Mouse (Mus musculus): ENCODE measurements around the gene Exoc1. TPM values are rescaled to one million over a fixed set of nuclear protein-coding genes. Genes with fewer than 3 reads are reported as not detected.

Gene Exoc1
- 53.6 and 60.7 TPM in 2 replicates for polyA plus RNA-seq (2014; fragmentation: Nextera tagmentation; extraction: Ambion mirVana)

- under 1% methylated on average over 39 of the region's 39 CpGs for WGBS
- DNase-seq (ENCODE audit: low spot score) = peak; percentile 95
These were observed at the start of gene Exoc1 for GRCm38 (mm10) chr5:76529040-76529703. TSS of gene Exoc1 (plus strand) at chr5:76529311.

GRCm38 (mm10) chr5:76483811-76484210, 45.3 kb upstream of the Exoc1 start, which contains the start of gene Gm7271:
TSS of gene Gm7271 (plus strand) at chr5:76484040.
- no peak within 1 kb of the TSS for H3K4me3 ChIP-seq (ENCODE audit: low read depth, low read length)
- no peaks in the 10 kb centered on the region for H3K36me3 ChIP-seq (ENCODE audit: control insufficient read depth, insufficient read depth, low read length)
- H3K4me2 ChIP-seq (replicated peaks; ENCODE audit: low read depth, low read length) = no peak within 1 kb of the TSS
- H3K9me3 ChIP-seq (ENCODE audit: control insufficient read depth, low read length) = no peaks in the 10 kb centered on the region
- no peak within 1 kb of the TSS for H3K27ac ChIP-seq (ENCODE audit: low read depth, low read length)
- no peak for ATAC-seq (ENCODE audit: low FRiP score)
- no peaks in the 10 kb centered on the region for H3K4me1 ChIP-seq (replicated peaks; ENCODE audit: control insufficient read depth, insufficient read depth, low read length)
- DNase-seq (ENCODE audit: low spot score) = no peak
- no peak within 1 kb of the TSS for H3K9ac ChIP-seq (ENCODE audit: low read depth, low read length)
- 44% methylated on average over 5 of the region's 5 CpGs for WGBS
- H3K27me3 ChIP-seq (ENCODE audit: control insufficient read depth, insufficient read depth, low read length) = no peaks in the 10 kb centered on the region

More at GRCm38 (mm10) chr5:76529040-76529703, at the start of gene Exoc1:
- H3K9ac ChIP-seq (ENCODE audit: low read depth, low read length) = peak within 1 kb of the TSS; percentile 76
- H3K4me1 ChIP-seq (replicated peaks; ENCODE audit: control insufficient read depth, insufficient read depth, low read length) = 0 out of 2 replicates have a peak, but pooled peaks cover 2% of the 10 kb centered on the region
- peak; percentile 100 for ATAC-seq (ENCODE audit: low FRiP score)
- H3K27me3 ChIP-seq (ENCODE audit: control insufficient read depth, insufficient read depth, low read length) = no peaks in the 10 kb centered on the region
- peak within 1 kb of the TSS; percentile 75 for H3K27ac ChIP-seq (ENCODE audit: low read depth, low read length)
- peak within 1 kb of the TSS; percentile 94 for H3K4me3 ChIP-seq (ENCODE audit: low read depth, low read length)
- no peaks in the 10 kb centered on the region for H3K36me3 ChIP-seq (ENCODE audit: control insufficient read depth, insufficient read depth, low read length)
- H3K4me2 ChIP-seq (replicated peaks; ENCODE audit: low read depth, low read length) = peak within 1 kb of the TSS; percentile 77
- no peaks in the 10 kb centered on the region for H3K9me3 ChIP-seq (ENCODE audit: control insufficient read depth, low read length)

- H3K4me3 ChIP-seq (ENCODE audit: low read depth, low read length) = no peak overlapping the region
- H3K4me2 ChIP-seq (replicated peaks; ENCODE audit: low read depth, low read length) = no peak overlapping the region
- DNase-seq (ENCODE audit: low spot score) = no peak
- H3K4me1 ChIP-seq (replicated peaks; ENCODE audit: control insufficient read depth, insufficient read depth, low read length) = no peaks in the 10 kb centered on the region
- H3K9me3 ChIP-seq (ENCODE audit: control insufficient read depth, low read length) = no peaks in the 10 kb centered on the region
- H3K36me3 ChIP-seq (ENCODE audit: control insufficient read depth, insufficient read depth, low read length) = no peaks in the 10 kb centered on the region
- H3K9ac ChIP-seq (ENCODE audit: low read depth, low read length) = no peak overlapping the region
- H3K27ac ChIP-seq (ENCODE audit: low read depth, low read length) = no peak overlapping the region
- H3K27me3 ChIP-seq (ENCODE audit: control insufficient read depth, insufficient read depth, low read length) = no peaks in the 10 kb centered on the region
- WGBS = 83% methylated on average over 13 of the region's 13 CpGs
- no peak for ATAC-seq (ENCODE audit: low FRiP score)
These were observed 34.0 kb upstream of the Exoc1 start for GRCm38 (mm10) chr5:76495126-76495525.

GRCm38 (mm10) chr5:76522446-76522845, 6.7 kb upstream of the Exoc1 start:
- Histone ChIP-seq H3K4me1 (replicated peaks; ENCODE audit: control insufficient read depth, insufficient read depth, low read length) (no peaks in the 10 kb centered on the region), H3K27me3 (ENCODE audit: control insufficient read depth, insufficient read depth, low read length) (no peaks in the 10 kb centered on the region), H3K4me3 (ENCODE audit: low read depth, low read length) (no peak overlapping the region), H3K9ac (ENCODE audit: low read depth, low read length) (no peak overlapping the region), H3K36me3 (ENCODE audit: control insufficient read depth, insufficient read depth, low read length) (no peaks in the 10 kb centered on the region), H3K27ac (ENCODE audit: low read depth, low read length) (no peak overlapping the region), H3K9me3 (ENCODE audit: control insufficient read depth, low read length) (no peaks in the 10 kb centered on the region), H3K4me2 (replicated peaks; ENCODE audit: low read depth, low read length) (no peak overlapping the region)
- DNase-seq (ENCODE audit: low spot score) (no peak), ATAC-seq (ENCODE audit: low FRiP score) (no peak)
- 85% methylated on average over 1 of the region's 1 CpGs for WGBS

GRCm38 (mm10) chr5:76524623-76525022, 4.5 kb upstream of the Exoc1 start:
- Histone ChIP-seq H3K9me3 (ENCODE audit: control insufficient read depth, low read length) (no peaks in the 10 kb centered on the region), H3K4me1 (replicated peaks; ENCODE audit: control insufficient read depth, insufficient read depth, low read length) (no peaks in the 10 kb centered on the region), H3K4me2 (replicated peaks; ENCODE audit: low read depth, low read length) (no peak overlapping the region), H3K27ac (ENCODE audit: low read depth, low read length) (no peak overlapping the region), H3K4me3 (ENCODE audit: low read depth, low read length) (no peak overlapping the region), H3K36me3 (ENCODE audit: control insufficient read depth, insufficient read depth, low read length) (no peaks in the 10 kb centered on the region), H3K9ac (ENCODE audit: low read depth, low read length) (no peak overlapping the region), H3K27me3 (ENCODE audit: control insufficient read depth, insufficient read depth, low read length) (no peaks in the 10 kb centered on the region)
- WGBS = 75% methylated on average over 5 of the region's 5 CpGs
- ATAC-seq (ENCODE audit: low FRiP score) (no peak), DNase-seq (ENCODE audit: low spot score) (no peak)

GRCm38 (mm10) chr5:76525066-76525465, 4.0 kb upstream of the Exoc1 start:
- H3K27me3 ChIP-seq (ENCODE audit: control insufficient read depth, insufficient read depth, low read length) = no peaks in the 10 kb centered on the region
- DNase-seq (ENCODE audit: low spot score) = no peak

GRCm38 (mm10) chr5:76525829-76526228, 3.3 kb upstream of the Exoc1 start:
- Histone ChIP-seq H3K27ac (ENCODE audit: low read depth, low read length) (no peak overlapping the region), H3K4me1 (replicated peaks; ENCODE audit: control insufficient read depth, insufficient read depth, low read length) (0 out of 2 replicates have a peak, but pooled peaks cover 2% of the 10 kb centered on the region), H3K4me3 (ENCODE audit: low read depth, low read length) (no peak overlapping the region), H3K9ac (ENCODE audit: low read depth, low read length) (no peak overlapping the region), H3K4me2 (replicated peaks; ENCODE audit: low read depth, low read length) (no peak overlapping the region), H3K9me3 (ENCODE audit: control insufficient read depth, low read length) (no peaks in the 10 kb centered on the region), H3K36me3 (ENCODE audit: control insufficient read depth, insufficient read depth, low read length) (no peaks in the 10 kb centered on the region), H3K27me3 (ENCODE audit: control insufficient read depth, insufficient read depth, low read length) (no peaks in the 10 kb centered on the region)
- DNase-seq (ENCODE audit: low spot score) = no peak
- ATAC-seq (ENCODE audit: low FRiP score) = no peak
- WGBS = 64% methylated on average over 2 of the region's 2 CpGs

More at GRCm38 (mm10) chr5:76525066-76525465, 4.0 kb upstream of the Exoc1 start:
- H3K4me1 ChIP-seq (replicated peaks; ENCODE audit: control insufficient read depth, insufficient read depth, low read length) = 0 out of 2 replicates have a peak, but pooled peaks cover 2% of the 10 kb centered on the region
- H3K9ac ChIP-seq (ENCODE audit: low read depth, low read length) = no peak overlapping the region
- H3K4me3 ChIP-seq (ENCODE audit: low read depth, low read length) = no peak overlapping the region
- no peak for ATAC-seq (ENCODE audit: low FRiP score)
- H3K4me2 ChIP-seq (replicated peaks; ENCODE audit: low read depth, low read length) = no peak overlapping the region
- H3K27ac ChIP-seq (ENCODE audit: low read depth, low read length) = no peak overlapping the region
- WGBS = 72% methylated on average over 4 of the region's 4 CpGs
- no peaks in the 10 kb centered on the region for H3K36me3 ChIP-seq (ENCODE audit: control insufficient read depth, insufficient read depth, low read length)
- no peaks in the 10 kb centered on the region for H3K9me3 ChIP-seq (ENCODE audit: control insufficient read depth, low read length)

GRCm38 (mm10) chr5:76529704-76530066, 574 bp downstream of the Exoc1 start:
- 10% methylated on average over 9 of the region's 9 CpGs for WGBS
- peak overlapping the region; percentile 75 for H3K27ac ChIP-seq (ENCODE audit: low read depth, low read length)

GRCm38 (mm10) chr5:76533186-76533585, 4.1 kb downstream of the Exoc1 start:
- H3K9ac ChIP-seq (ENCODE audit: low read depth, low read length) = no peak overlapping the region
- no peak overlapping the region for H3K27ac ChIP-seq (ENCODE audit: low read depth, low read length)
- no peak overlapping the region for H3K4me3 ChIP-seq (ENCODE audit: low read depth, low read length)
- no peak for DNase-seq (ENCODE audit: low spot score)
- WGBS = 87% methylated on average over 6 of the region's 6 CpGs
- H3K27me3 ChIP-seq (ENCODE audit: control insufficient read depth, insufficient read depth, low read length) = no peaks in the 10 kb centered on the region
- no peak overlapping the region for H3K4me2 ChIP-seq (replicated peaks; ENCODE audit: low read depth, low read length)
- 0 out of 2 replicates have a peak, but pooled peaks cover 2% of the 10 kb centered on the region for H3K36me3 ChIP-seq (ENCODE audit: control insufficient read depth, insufficient read depth, low read length)
- no peak for ATAC-seq (ENCODE audit: low FRiP score)
- H3K4me1 ChIP-seq (replicated peaks; ENCODE audit: control insufficient read depth, insufficient read depth, low read length) = 0 out of 2 replicates have a peak, but pooled peaks cover 2% of the 10 kb centered on the region
- no peaks in the 10 kb centered on the region for H3K9me3 ChIP-seq (ENCODE audit: control insufficient read depth, low read length)

More at GRCm38 (mm10) chr5:76529704-76530066, 574 bp downstream of the Exoc1 start:
- no peaks in the 10 kb centered on the region for H3K9me3 ChIP-seq (ENCODE audit: control insufficient read depth, low read length)
- peak overlapping the region; percentile 77 for H3K4me2 ChIP-seq (replicated peaks; ENCODE audit: low read depth, low read length)
- H3K27me3 ChIP-seq (ENCODE audit: control insufficient read depth, insufficient read depth, low read length) = no peaks in the 10 kb centered on the region
- no peaks in the 10 kb centered on the region for H3K36me3 ChIP-seq (ENCODE audit: control insufficient read depth, insufficient read depth, low read length)
- H3K9ac ChIP-seq (ENCODE audit: low read depth, low read length) = peak overlapping the region; percentile 76
- ATAC-seq (ENCODE audit: low FRiP score) = peak; percentile 23; the same call in 1 of the 2 replicates
- H3K4me1 ChIP-seq (replicated peaks; ENCODE audit: control insufficient read depth, insufficient read depth, low read length) = 0 out of 2 replicates have a peak, but pooled peaks cover 2% of the 10 kb centered on the region
- DNase-seq (ENCODE audit: low spot score) = peak; percentile 6
- peak overlapping the region; percentile 94 for H3K4me3 ChIP-seq (ENCODE audit: low read depth, low read length)

Measured in hindbrain, embryonic 11.5 days (tissue).